Mouse (Mus musculus) kidney, embryonic 14.5 days (tissue): ENCODE data around the gene Zfp563. TPM values are rescaled to one million over a fixed set of nuclear protein-coding genes. Genes with fewer than 3 reads are reported as not detected.

Source experiments
- ATAC-seq: fragments of 200-750 bp; cut with Nextera tagmentation; 2 replicates; pipeline ENCODE4 v1.8.0; 2017; ENCODE audit warnings: moderate number of reproducible peaks, mild to moderate bottlenecking, moderate TSS enrichment, moderate library complexity; ENCODE audit not compliant: low FRiP score, low TSS enrichment
- H3K27ac ChIP-seq: fragments of 300-500 bp; sonication (generic); 2 replicates; pipeline ENCODE4 v1.5.1; 2014; ENCODE audit warnings: low read depth, mild to moderate bottlenecking, low read length, moderate library complexity, mixed read lengths
- H3K27me3 ChIP-seq: fragments of 300-500 bp; sonication (generic); 2 replicates; pipeline ENCODE4 v1.6.1; 2014; ENCODE audit warnings: mild to moderate bottlenecking, low read length; ENCODE audit not compliant: control insufficient read depth, insufficient read depth
- H3K36me3 ChIP-seq: fragments of 300-500 bp; sonication (generic); 2 replicates; pipeline ENCODE4 v1.6.1; 2014; ENCODE audit warnings: low read length, mixed read lengths; ENCODE audit not compliant: control insufficient read depth, insufficient read depth
- H3K4me1 ChIP-seq: fragments of 300-500 bp; sonication (generic); 2 replicates; pipeline ENCODE4 v1.6.1; 2014; ENCODE audit warnings: low read length, mixed read lengths; ENCODE audit not compliant: control insufficient read depth, insufficient read depth
- H3K4me2 ChIP-seq: fragments of 300-500 bp; sonication (generic); replicated peaks from 2 replicates; pipeline ENCODE4 v1.6.1; 2014; ENCODE audit warnings: low read depth, mild to moderate bottlenecking, low read length
- H3K4me3 ChIP-seq: fragments of 300-500 bp; sonication (generic); 2 replicates; pipeline ENCODE4 v1.5.1; 2014; ENCODE audit warnings: mild to moderate bottlenecking, low read length
- H3K9ac ChIP-seq: fragments of 300-500 bp; sonication (generic); 2 replicates; pipeline ENCODE4 v1.6.1; 2014; ENCODE audit warnings: low read depth, mild to moderate bottlenecking, low read length, moderate library complexity
- H3K9me3 ChIP-seq: fragments of 300-500 bp; sonication (generic); 2 replicates; pipeline ENCODE4 v1.6.1; 2016; ENCODE audit warnings: low read length; ENCODE audit not compliant: control insufficient read depth
- WGBS: fragments of 180-500 bp; shearing (Covaris S2); extraction: QIAGEN DNeasy Blood & Tissue Kit; methylation state at CpG from one replicate; pipeline ENCODE4 v1.1.7; 2014; 5-methylcytosine and 5-hydroxymethylcytosine counted together
- polyA plus RNA-seq: library from polyadenylated mRNA; unstranded; fragments of >200 nt; fragmentation: Nextera tagmentation; extraction: Ambion mirVana; gene quantifications from 2 replicates; pipeline ENCODE4 v1.2.1, GENCODE M21; 2014

Zfp563 gene
- polyA plus RNA-seq, 1 experiment from 2014 or later, result 6.4 TPM

DNA sequence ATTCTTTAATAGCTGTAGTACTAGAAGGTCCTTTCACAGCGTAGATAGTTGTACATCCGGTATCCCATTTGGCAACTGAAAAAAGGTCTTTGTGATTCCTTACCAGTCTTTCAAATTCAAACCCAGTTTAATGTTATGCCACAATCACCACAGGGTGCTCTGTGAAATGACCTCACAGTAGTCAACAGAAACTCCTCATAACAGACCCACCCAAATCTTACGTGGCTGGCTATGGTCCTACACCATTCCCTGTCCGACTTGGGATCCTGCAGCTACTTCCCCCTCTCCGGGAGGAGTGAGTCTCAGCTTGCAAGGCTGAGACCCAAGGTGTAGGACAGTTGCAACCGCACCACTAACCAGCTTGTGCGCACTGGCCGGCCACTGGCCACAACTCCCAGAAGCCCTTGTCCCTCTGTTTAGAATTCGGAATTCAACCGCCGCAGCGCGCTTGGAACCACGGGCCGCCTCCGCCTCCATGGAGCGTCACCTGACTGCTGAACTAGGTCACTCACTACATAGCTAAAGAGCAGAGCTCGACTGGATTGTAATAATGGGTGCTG lies 50.2 kb downstream of the Zfp563 start, which contains the start of gene Morc2b:
Gene Morc2b, minus strand, starts transcription at position 423 of the 560 bp plus-strand sequence.
- Histone ChIP-seq H3K9ac (no peak within 1 kb of the TSS), H3K36me3 (no peaks in the 10 kb centered on the region), H3K4me1 (no peaks in the 10 kb centered on the region), H3K27me3 (no peaks in the 10 kb centered on the region), H3K9me3 (no peaks in the 10 kb centered on the region), H3K27ac (no peak within 1 kb of the TSS), H3K4me3 (no peak within 1 kb of the TSS), H3K4me2 (no peak within 1 kb of the TSS)
- no peak for ATAC-seq
- 74% methylated on average over 18 of the region's 18 CpGs for WGBS

Other genes with a start within 250 kb of the Zfp563 start
- 5.8 and 8.9 TPM in 2 replicates for gene Zfp870, start 197.7 kb upstream of the Zfp563 start, polyA plus RNA-seq
- 0.09 TPM in 1 of 2 replicates, not detected in the other for gene Cyp4f14, start 172.0 kb upstream of the Zfp563 start, polyA plus RNA-seq
- gene Cyp4f13, start 141.9 kb upstream of the Zfp563 start, polyA plus RNA-seq, result 8.4 and 10.3 TPM in 2 replicates
- 11.0 and 15.4 TPM in 2 replicates for gene Zfp472, start 123.5 kb upstream of the Zfp563 start, polyA plus RNA-seq
- 7.6 and 13.5 TPM in 2 replicates for gene Zfp952, start 96.2 kb upstream of the Zfp563 start, polyA plus RNA-seq
- 11.9 and 18.5 TPM in 2 replicates for gene Zfp763, start 55.9 kb upstream of the Zfp563 start, polyA plus RNA-seq
- not detected in 2 replicates for gene 4921501E09Rik, start 21.3 kb upstream of the Zfp563 start, polyA plus RNA-seq
- gene Morc2b, start 50.4 kb downstream of the Zfp563 start, polyA plus RNA-seq, result not detected in 2 replicates
- gene Olfr55, start 79.1 kb downstream of the Zfp563 start, polyA plus RNA-seq, result not detected in 2 replicates
- not detected in 2 replicates for gene Olfr239, start 102.0 kb downstream of the Zfp563 start, polyA plus RNA-seq
- gene Olfr1564, start 132.4 kb downstream of the Zfp563 start, polyA plus RNA-seq, result not detected in 2 replicates
- gene Zfp955a, start 165.8 kb downstream of the Zfp563 start, polyA plus RNA-seq, result 14.8 and 21.4 TPM in 2 replicates
- gene Olfr63, start 175.4 kb downstream of the Zfp563 start, polyA plus RNA-seq, result 0.04 TPM in 2 replicates
- gene Zfp955b, start 200.2 kb downstream of the Zfp563 start, polyA plus RNA-seq, result 10.0 and 10.7 TPM in 2 replicates